ENCODE assay signal across 23 mouse cellular contexts in genomic region chr6:82765261-82765660, GRCm38 (mm10). TPM values are rescaled to one million over a fixed set of nuclear protein-coding genes. Genes with fewer than 3 reads are reported as not detected.
DNase-seq lines count a peak whose midpoint lies in the region; ATAC-seq and TF ChIP-seq lines count a peak whose summit lies in the region.
"Had no signal": no experiment of that assay in that cellular context is flagged by ENCODE, and none has a peak within 500 bp of the region (broad histone marks: within the 10 kb centered on the region; RNA-seq: fewer than 3 reads in every experiment).

No protein-coding gene starts in this region.

- intact Hi-C loops in heart, postnatal 25 days (cut with DNase I) = no loop called here
- intact Hi-C loops in heart, postnatal 14 days (cut with DNase I) = no loop called here

- H3K9me3 ChIP-seq in heart, embryonic 15.5 days (replicated peaks) = no peaks in the 10 kb centered on the region
- H3K9me3 ChIP-seq: hindbrain, embryonic 10.5 days; intestine, embryonic 15.5 days; lung, embryonic 15.5 days had no signal

- no peaks in the 10 kb centered on the region for H3K36me3 ChIP-seq in heart, embryonic 15.5 days
- H3K36me3 ChIP-seq: intestine, embryonic 15.5 days; lung, embryonic 15.5 days had no signal

- 88% methylated on average over 2 of the region's 2 CpGs for WGBS in heart, embryonic 15.5 days

- no peak for TF ChIP-seq CTCF in bone marrow macrophage, adult 2 months (IDR thresholded peaks at IDR 0.05; ENCODE audit: low read depth, low read length)

- peak overlapping the region; percentile 94 for H3K27ac ChIP-seq in heart, embryonic 15.5 days
- H3K27ac ChIP-seq in bone marrow macrophage, adult 2 months (ENCODE audit: insufficient read depth, low read depth, low read length) = peak overlapping the region; percentile 99
- H3K27ac ChIP-seq: hindbrain, embryonic 10.5 days; layer of hippocampus, adult 2 months; liver, embryonic 14.5 days; lung, embryonic 15.5 days had no signal

- no peak overlapping the region for H3K4me3 ChIP-seq in heart, embryonic 15.5 days
- H3K4me3 ChIP-seq in bone marrow macrophage, adult 2 months (ENCODE audit: insufficient read depth, low read length) = no peak overlapping the region
- H3K4me3 ChIP-seq: hindbrain, embryonic 10.5 days; intestine, embryonic 15.5 days; layer of hippocampus, adult 2 months; lung, embryonic 15.5 days had no signal

- peaks cover 56% of the 10 kb centered on the region for H3K4me1 ChIP-seq in heart, embryonic 15.5 days (replicated peaks)
- H3K4me1 ChIP-seq in bone marrow macrophage, adult 2 months (ENCODE audit: control insufficient read depth, insufficient read depth, low read length) = peaks cover 74% of the 10 kb centered on the region

- DNase-seq in heart, adult 11 months = peak; percentile 76
- no peak for DNase-seq in heart, postnatal 25 days (ENCODE audit: low spot score)
- no peak for DNase-seq in heart, postnatal 14 days
- no peak for DNase-seq in cerebellum, postnatal 4 days (ENCODE audit: low spot score in 2 of 2)
- no peak for DNase-seq in kidney, postnatal 4 days
- DNase-seq: adrenal gland, postnatal 10 days; cerebellum, adult 9-10 months; gastrocnemius, postnatal 36 days; kidney, adult 8-10 months; kidney, postnatal 14 days; lung, postnatal 36 days; midbrain, embryonic 14.5 days; thymus, adult 18-20 months; thymus, postnatal 36 days had no signal

- no peak for TF ChIP-seq POLR2A in bone marrow macrophage, adult 2 months (IDR thresholded peaks at IDR 0.05; ENCODE audit: borderline replicate concordance, low read depth, low read length)

- no peak for ATAC-seq in heart, embryonic 15.5 days (replicated peaks; ENCODE audit: insufficient number of reproducible peaks, insufficient read depth, low FRiP score, low read depth)
- ATAC-seq: forebrain, embryonic 16.5 days; hindbrain, embryonic 16.5 days; intestine, embryonic 15.5 days had no signal

- no peak overlapping the region for H3K9ac ChIP-seq in heart, embryonic 15.5 days
- H3K9ac ChIP-seq: intestine, embryonic 15.5 days; liver, embryonic 14.5 days; lung, embryonic 15.5 days had no signal

- no peaks in the 10 kb centered on the region for H3K27me3 ChIP-seq in heart, embryonic 15.5 days
- H3K27me3 ChIP-seq: intestine, embryonic 15.5 days; lung, embryonic 15.5 days had no signal

- no peak overlapping the region for H3K4me2 ChIP-seq in heart, embryonic 15.5 days
- H3K4me2 ChIP-seq: intestine, embryonic 15.5 days; lung, embryonic 15.5 days had no signal

RNA-seq across cellular contexts. Expression of gene Hk2, which starts 9.0 kb away (rescaled TPM):
- 100 to 1,000 TPM; 268 to 296 TPM for total RNA-seq in heart, postnatal 25 days (2021)
- 30.2 and 31.0 TPM in 2 replicates for polyA plus RNA-seq in heart, embryonic 15.5 days (2015; fragmentation: Nextera tagmentation; extraction: Ambion mirVana)
- total RNA-seq in heart, postnatal 14 days (2021) = 100 to 1,000 TPM; 206 to 212 TPM
- 21.9 and 24.9 TPM in 2 replicates for polyA plus RNA-seq in bone marrow macrophage, adult 2 months (2012; ENCODE audit: insufficient read depth, insufficient read length, missing spikeins)
